Mouse (Mus musculus): ENCODE data around the gene Aqp7.

- TF ChIP-seq FLI1 (IDR thresholded peaks at IDR 0.05; ENCODE audit: low read length): no peak
- TF ChIP-seq GATA1 (IDR thresholded peaks at IDR 0.05; ENCODE audit: borderline replicate concordance, low read length): no peak
These were observed 46.9 kb downstream of the Aqp7 start for GRCm38 (mm10) chr4:41000842-41001639.
